Mouse (Mus musculus): ENCODE measurements around the gene Cdh4.

DNA sequence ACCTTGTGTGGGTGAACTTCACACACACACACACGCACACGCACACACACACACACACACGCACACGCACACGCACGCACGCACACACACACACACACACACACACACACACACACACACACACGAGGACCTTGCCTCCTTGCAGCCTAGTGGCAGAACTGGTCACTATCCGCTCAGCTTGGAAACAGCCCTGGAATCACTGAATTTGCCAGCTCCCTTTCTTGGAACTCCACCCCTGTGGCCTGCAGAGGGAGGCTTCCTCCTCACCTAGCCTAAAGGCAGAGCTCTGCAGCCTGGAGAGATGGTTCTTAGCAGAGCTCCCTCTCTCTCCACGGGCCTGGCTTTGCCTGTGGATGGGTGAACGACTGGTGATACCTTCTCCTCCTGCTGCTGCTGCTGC, 1.7 kb downstream of the Cdh4 start:
- TF ChIP-seq CTCF (IDR thresholded peaks at IDR 0.05; ENCODE audit: low read depth) (no peak), EP300 (IDR thresholded peaks at IDR 0.05; ENCODE audit: low read depth) (no peak)
